Mouse (Mus musculus) liver, embryonic 14.5 days (tissue): ENCODE measurements around the gene Smdt1.

Experiments used
- CTCF ChIP-seq: IDR thresholded peaks from 2 replicates; pipeline ENCODE4 v1.5.1; 2016; ENCODE audit warnings: antibody characterized with exemption, low read depth, control low read depth
- EP300 ChIP-seq: IDR thresholded peaks from 2 replicates; pipeline ENCODE4 v1.6.1; 2016; ENCODE audit warnings: antibody characterized with exemption, low read depth

DNA sequence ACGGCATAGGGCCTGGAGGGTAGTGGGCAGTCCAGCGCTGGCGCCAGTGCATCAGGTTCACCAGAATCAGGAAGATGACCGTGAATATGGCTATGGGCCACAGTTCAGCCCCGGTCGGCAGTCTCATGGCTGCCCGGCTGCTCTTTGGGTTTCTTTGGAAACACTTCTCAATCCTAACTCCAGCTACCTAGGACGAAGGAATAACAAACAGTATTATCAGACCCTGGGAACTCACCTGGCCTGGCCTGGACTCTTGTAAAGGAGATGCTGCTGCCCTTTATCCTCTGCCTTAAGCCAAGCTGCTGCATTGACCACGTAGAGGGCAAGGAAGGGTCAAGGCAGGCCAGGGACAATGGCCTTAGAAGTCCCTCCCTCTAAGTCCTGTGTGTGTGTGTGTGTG lies 37.1 kb downstream of the Smdt1 start:
- TF ChIP-seq CTCF (no peak), EP300 (no peak)
